Mouse (Mus musculus) forebrain, embryonic 16.5 days (tissue): ENCODE results near the gene Gnat2. TPM values are rescaled to one million over a fixed set of nuclear protein-coding genes. Genes with fewer than 3 reads are reported as not detected.

Source experiments
- ATAC-seq: fragments of 200-750 bp; cut with Nextera tagmentation; 2 replicates; pipeline ENCODE4 v1.8.0; 2017; ENCODE audit warnings: mild to moderate bottlenecking, moderate library complexity
- H3K27ac ChIP-seq: fragments of 300-500 bp; sonication (generic); 2 replicates; pipeline ENCODE4 v1.5.1; 2014; ENCODE audit warnings: low read length, control low read depth
- H3K27me3 ChIP-seq: fragments of 300-500 bp; sonication (generic); replicated peaks from 2 replicates; pipeline ENCODE4 v1.6.1; 2014; ENCODE audit warnings: low read length; ENCODE audit not compliant: control insufficient read depth, insufficient read depth
- H3K36me3 ChIP-seq: fragments of 300-500 bp; sonication (generic); 2 replicates; pipeline ENCODE4 v1.6.1; 2014; ENCODE audit not compliant: control insufficient read depth, insufficient read depth
- H3K4me1 ChIP-seq: fragments of 300-500 bp; sonication (generic); replicated peaks from 2 replicates; pipeline ENCODE4 v1.6.1; 2014; ENCODE audit warnings: low read length; ENCODE audit not compliant: control insufficient read depth, insufficient read depth
- H3K4me2 ChIP-seq: fragments of 300-500 bp; sonication (generic); 2 replicates; pipeline ENCODE4 v1.6.1; 2014; ENCODE audit warnings: mild to moderate bottlenecking, low read length, control low read depth
- H3K4me3 ChIP-seq: fragments of 300-500 bp; sonication (generic); replicated peaks from 2 replicates; pipeline ENCODE4 v1.5.1; 2014; ENCODE audit warnings: mild to moderate bottlenecking, low read length, control low read depth
- H3K9ac ChIP-seq: fragments of 300-500 bp; sonication (generic); replicated peaks from 2 replicates; pipeline ENCODE4 v1.6.1; 2014; ENCODE audit warnings: low read depth, low read length, control low read depth
- H3K9me3 ChIP-seq: fragments of 300-500 bp; sonication (generic); 2 replicates; pipeline ENCODE4 v1.6.1; 2016; ENCODE audit warnings: low read length; ENCODE audit not compliant: control insufficient read depth
- WGBS: fragments of 180-500 bp; shearing (Covaris S2); extraction: QIAGEN DNeasy Blood & Tissue Kit; methylation state at CpG from one replicate; pipeline ENCODE4 v1.1.7; 2014; 5-methylcytosine and 5-hydroxymethylcytosine counted together
- polyA plus RNA-seq: library from polyadenylated mRNA; unstranded; fragments of >200 nt; fragmentation: Nextera tagmentation; extraction: Ambion mirVana; gene quantifications from 2 replicates; pipeline ENCODE4 v1.2.1, GENCODE M21; 2015

Gnat2 gene
- polyA plus RNA-seq, 1 experiment from 2014 or later: 0.13 TPM

DNA sequence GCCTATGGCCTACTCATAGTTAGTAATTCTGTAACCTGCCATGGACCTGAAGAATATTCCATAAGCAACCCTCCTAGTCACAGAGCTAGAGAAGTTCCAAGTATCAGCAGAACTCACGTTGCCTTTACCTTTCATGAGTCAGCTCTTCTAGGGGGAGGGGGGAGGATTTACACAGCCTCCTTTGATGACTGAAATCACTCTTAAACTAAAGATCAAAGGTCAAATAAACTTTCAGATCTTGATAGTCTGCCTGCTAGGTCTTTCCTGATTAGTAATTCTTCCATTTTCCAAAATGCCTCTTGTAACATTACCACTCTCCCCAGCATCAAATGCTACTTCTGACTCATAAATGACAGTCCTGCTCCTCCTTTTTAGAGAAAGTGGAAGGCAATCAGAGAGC lies 31.5 kb downstream of the Gnat2 start:
- H3K36me3 ChIP-seq: peaks cover 9% of the 10 kb centered on the region; the same call in 1 of the 2 replicates
- no peak overlapping the region for H3K4me3 ChIP-seq
- H3K4me1 ChIP-seq: no peaks in the 10 kb centered on the region
- WGBS: 76% methylated on average over 1 of the region's 1 CpGs
- no peak for ATAC-seq
- no peak overlapping the region for H3K9ac ChIP-seq
- H3K27me3 ChIP-seq: no peaks in the 10 kb centered on the region
- H3K4me2 ChIP-seq: no peak overlapping the region
- H3K9me3 ChIP-seq: no peaks in the 10 kb centered on the region
- H3K27ac ChIP-seq: no peak overlapping the region

DNA sequence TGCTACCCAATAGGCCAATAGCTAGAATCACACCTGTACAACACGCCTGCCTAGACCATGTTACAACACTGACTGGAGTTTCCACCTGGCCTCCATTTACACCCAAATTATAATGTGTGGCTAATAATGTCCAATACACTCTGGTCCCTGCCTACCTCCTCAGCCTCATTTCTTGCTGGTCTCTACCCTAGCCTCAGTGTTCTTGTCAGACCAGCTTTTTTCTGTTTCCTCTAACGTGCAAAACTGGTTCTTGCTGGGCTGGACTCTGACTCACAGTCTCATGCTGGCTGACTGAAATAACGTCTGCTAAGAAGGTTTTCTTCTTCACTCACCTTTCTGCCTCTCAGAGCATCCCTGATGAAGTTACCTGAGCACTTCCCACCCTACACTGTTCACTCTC lies 33.7 kb downstream of the Gnat2 start:
- no peaks in the 10 kb centered on the region for H3K27me3 ChIP-seq
- 96% methylated on average over 3 of the region's 3 CpGs for WGBS
- no peaks in the 10 kb centered on the region for H3K9me3 ChIP-seq
- no peak overlapping the region for H3K4me3 ChIP-seq
- H3K9ac ChIP-seq: no peak overlapping the region
- H3K36me3 ChIP-seq: peaks cover 9% of the 10 kb centered on the region; the same call in 1 of the 2 replicates
- H3K27ac ChIP-seq: no peak overlapping the region
- no peak for ATAC-seq
- no peaks in the 10 kb centered on the region for H3K4me1 ChIP-seq
- no peak overlapping the region for H3K4me2 ChIP-seq

DNA sequence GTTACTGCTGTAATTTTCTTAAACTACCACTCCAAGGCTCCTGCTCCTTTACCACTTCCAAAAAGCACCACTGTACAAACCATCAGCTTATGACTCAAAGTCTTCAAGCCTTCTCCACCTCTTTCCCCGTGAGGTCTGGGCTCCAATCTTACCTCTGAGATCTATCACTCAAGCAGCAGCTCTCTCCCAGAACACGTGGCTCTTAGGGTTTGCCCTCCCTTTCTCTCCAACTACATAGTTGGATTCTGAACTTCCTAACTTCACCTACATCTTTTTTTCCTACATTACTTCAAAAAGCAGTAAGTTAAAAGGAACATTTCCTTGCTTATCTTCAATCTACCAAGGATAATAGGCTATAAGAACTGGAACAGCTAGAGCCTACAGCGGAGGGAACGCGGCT lies 35.9 kb downstream of the Gnat2 start:
- no peak overlapping the region for H3K4me2 ChIP-seq
- no peaks in the 10 kb centered on the region for H3K36me3 ChIP-seq
- 86% methylated on average over 5 of the region's 5 CpGs for WGBS
- no peaks in the 10 kb centered on the region for H3K9me3 ChIP-seq
- no peak for ATAC-seq
- H3K9ac ChIP-seq: no peak overlapping the region
- H3K27me3 ChIP-seq: no peaks in the 10 kb centered on the region
- H3K4me1 ChIP-seq: no peaks in the 10 kb centered on the region
- no peak overlapping the region for H3K4me3 ChIP-seq
- no peak overlapping the region for H3K27ac ChIP-seq

DNA sequence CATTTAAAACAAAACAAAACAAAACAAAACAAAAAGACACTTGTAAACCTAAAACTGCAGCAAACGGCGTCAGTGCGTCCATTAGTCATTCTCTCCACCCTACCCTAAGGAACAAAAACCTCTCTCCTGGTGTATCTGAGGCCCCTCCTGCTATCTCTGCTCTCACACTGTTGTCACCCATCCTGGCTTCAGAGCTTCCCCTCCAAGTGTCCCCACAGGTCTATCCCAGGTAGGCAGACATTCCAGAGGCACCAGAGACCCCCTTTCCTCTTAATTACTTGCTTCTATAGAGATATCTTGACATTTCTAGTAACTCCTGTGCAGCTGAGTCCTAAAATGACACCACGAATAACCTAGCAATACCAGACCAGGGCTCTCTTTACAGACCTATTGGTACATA lies 36.8 kb downstream of the Gnat2 start:
- no peak for ATAC-seq
- H3K27ac ChIP-seq: no peak overlapping the region
- WGBS: 95% methylated on average over 4 of the region's 4 CpGs
- no peaks in the 10 kb centered on the region for H3K36me3 ChIP-seq
- no peaks in the 10 kb centered on the region for H3K4me1 ChIP-seq
- H3K4me2 ChIP-seq: no peak overlapping the region
- no peak overlapping the region for H3K4me3 ChIP-seq
- H3K27me3 ChIP-seq: no peaks in the 10 kb centered on the region
- H3K9ac ChIP-seq: no peak overlapping the region
- H3K9me3 ChIP-seq: no peaks in the 10 kb centered on the region

DNA sequence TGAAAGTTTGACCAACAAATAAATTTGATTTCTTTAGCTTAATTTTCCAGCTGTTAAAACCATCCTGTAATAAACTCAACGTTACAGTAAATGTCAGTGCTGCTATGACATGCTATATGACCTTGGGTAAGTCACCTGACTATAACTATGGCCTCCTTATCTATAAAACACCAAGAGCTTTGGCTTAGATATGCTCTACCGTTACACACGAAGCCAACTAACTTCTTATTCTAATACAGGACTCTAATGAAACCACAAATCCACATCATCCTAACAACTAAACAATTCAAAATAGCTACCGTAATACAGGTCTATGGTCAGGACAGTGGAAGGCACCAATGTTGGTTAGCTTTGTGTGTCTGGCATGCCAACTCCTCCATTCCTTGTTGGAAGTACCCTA lies 37.2 kb downstream of the Gnat2 start:
- ATAC-seq: no peak
- no peaks in the 10 kb centered on the region for H3K27me3 ChIP-seq
- no peaks in the 10 kb centered on the region for H3K9me3 ChIP-seq
- 94% methylated on average over 4 of the region's 4 CpGs for WGBS
- H3K36me3 ChIP-seq: no peaks in the 10 kb centered on the region
- no peak overlapping the region for H3K4me2 ChIP-seq
- no peak overlapping the region for H3K27ac ChIP-seq
- H3K4me1 ChIP-seq: 0 out of 2 replicates have a peak, but pooled peaks cover 2% of the 10 kb centered on the region
- H3K4me3 ChIP-seq: no peak overlapping the region
- H3K9ac ChIP-seq: no peak overlapping the region

DNA sequence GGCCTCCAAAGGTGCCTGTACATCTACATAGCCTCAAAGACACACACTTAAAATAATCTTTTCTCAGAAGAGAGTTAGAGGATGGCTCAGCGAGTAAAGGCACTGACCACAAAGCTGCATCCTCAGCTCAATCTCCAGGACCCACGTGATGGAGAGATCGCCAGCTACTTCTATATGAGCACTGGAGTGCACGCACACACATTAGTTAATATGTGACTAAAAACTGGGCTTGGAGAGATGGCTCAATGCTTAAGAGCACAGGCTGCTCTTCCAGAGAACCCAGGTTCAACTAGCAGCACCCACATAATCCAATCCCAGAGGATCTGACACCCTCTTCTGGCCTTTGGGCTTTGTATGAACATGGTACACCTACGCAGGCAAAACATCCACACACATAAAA lies 38.6 kb downstream of the Gnat2 start:
- Histone ChIP-seq H3K4me1 (0 out of 2 replicates have a peak, but pooled peaks cover 2% of the 10 kb centered on the region), H3K4me3 (no peak overlapping the region), H3K27me3 (no peaks in the 10 kb centered on the region), H3K36me3 (no peaks in the 10 kb centered on the region), H3K9ac (no peak overlapping the region), H3K4me2 (no peak overlapping the region), H3K27ac (no peak overlapping the region), H3K9me3 (no peaks in the 10 kb centered on the region)
- 97% methylated on average over 5 of the region's 5 CpGs for WGBS
- ATAC-seq: no peak

DNA sequence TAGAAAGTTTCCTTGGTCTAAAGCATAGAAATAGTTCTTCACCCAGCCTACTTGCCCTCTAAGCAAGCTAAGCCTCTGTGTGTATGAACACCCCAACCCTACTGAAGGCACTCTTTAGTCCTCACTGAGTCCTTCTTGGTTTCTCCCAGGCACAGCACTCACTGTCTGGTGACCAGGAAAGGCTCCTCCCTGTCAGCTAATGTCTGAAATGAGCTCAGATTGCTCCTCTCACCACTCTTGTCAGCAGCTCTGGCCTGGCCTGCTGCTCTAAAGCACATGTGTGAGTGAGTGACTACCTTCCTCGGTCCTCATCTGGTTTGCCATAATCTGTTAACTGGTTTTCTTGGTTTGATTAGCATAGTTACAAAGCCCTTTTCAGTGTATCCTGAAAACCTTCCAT lies 39.2 kb downstream of the Gnat2 start:
- H3K4me2 ChIP-seq: no peak overlapping the region
- no peak for ATAC-seq
- no peak overlapping the region for H3K4me3 ChIP-seq
- no peak overlapping the region for H3K27ac ChIP-seq
- no peaks in the 10 kb centered on the region for H3K27me3 ChIP-seq
- no peak overlapping the region for H3K9ac ChIP-seq
- WGBS: 83% methylated on average over 1 of the region's 1 CpGs
- 0 out of 2 replicates have a peak, but pooled peaks cover 2% of the 10 kb centered on the region for H3K4me1 ChIP-seq
- H3K36me3 ChIP-seq: no peaks in the 10 kb centered on the region
- H3K9me3 ChIP-seq: no peaks in the 10 kb centered on the region

DNA sequence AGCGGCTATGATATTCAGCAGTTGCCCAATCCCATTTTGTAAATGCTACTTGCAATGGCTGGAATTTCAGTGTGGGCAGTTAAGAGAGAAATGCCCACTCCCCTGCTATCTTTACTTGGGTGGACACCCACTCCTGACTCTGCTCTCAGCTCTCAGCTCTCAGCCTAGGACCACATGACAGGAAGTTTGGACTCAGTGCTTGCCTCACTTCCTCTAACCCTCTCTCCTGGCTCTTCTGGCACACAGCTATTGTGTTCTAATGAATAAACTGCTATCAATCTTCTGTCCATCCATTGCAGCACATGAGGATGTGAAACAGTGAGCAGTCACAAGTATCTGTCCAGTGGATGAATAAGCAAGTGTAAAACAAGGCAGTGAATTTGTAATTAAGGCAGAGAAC lies 39.9 kb downstream of the Gnat2 start:
- Histone ChIP-seq H3K27ac (no peak overlapping the region), H3K36me3 (peaks cover 2% of the 10 kb centered on the region; the same call in 1 of the 2 replicates), H3K9me3 (no peaks in the 10 kb centered on the region), H3K9ac (no peak overlapping the region), H3K4me1 (0 out of 2 replicates have a peak, but pooled peaks cover 2% of the 10 kb centered on the region), H3K4me2 (no peak overlapping the region), H3K27me3 (no peaks in the 10 kb centered on the region), H3K4me3 (no peak overlapping the region)
- WGBS: 84% methylated on average over 1 of the region's 1 CpGs
- no peak for ATAC-seq

DNA sequence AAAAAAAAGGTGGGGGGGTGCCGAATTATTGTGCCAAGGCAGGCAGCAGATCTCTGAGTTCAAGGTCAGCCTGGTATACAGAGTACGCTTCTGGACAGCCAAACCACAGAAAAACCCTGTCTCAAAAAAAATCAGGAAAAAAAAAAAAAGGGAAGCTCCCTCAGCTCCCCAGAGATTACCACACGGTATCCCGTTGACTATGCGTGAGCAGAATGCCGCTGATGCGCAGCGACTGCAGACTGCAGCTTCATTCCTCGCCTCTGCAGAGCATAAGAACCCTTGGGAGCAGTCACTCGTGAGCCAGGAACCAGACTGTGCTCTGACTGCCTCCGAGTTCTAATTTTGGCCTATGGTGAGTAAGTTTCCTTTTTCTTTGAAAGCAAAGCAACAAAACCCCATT lies 42.1 kb downstream of the Gnat2 start:
- no peak overlapping the region for H3K4me2 ChIP-seq
- peak; percentile 73; the same call in 1 of the 2 replicates for ATAC-seq
- H3K9me3 ChIP-seq: no peaks in the 10 kb centered on the region
- H3K27me3 ChIP-seq: no peaks in the 10 kb centered on the region
- H3K4me1 ChIP-seq: peaks cover 7% of the 10 kb centered on the region
- H3K4me3 ChIP-seq: no peak overlapping the region
- H3K27ac ChIP-seq: no peak overlapping the region
- 71% methylated on average over 11 of the region's 11 CpGs for WGBS
- H3K9ac ChIP-seq: no peak overlapping the region
- H3K36me3 ChIP-seq: peaks cover 2% of the 10 kb centered on the region; the same call in 1 of the 2 replicates

DNA sequence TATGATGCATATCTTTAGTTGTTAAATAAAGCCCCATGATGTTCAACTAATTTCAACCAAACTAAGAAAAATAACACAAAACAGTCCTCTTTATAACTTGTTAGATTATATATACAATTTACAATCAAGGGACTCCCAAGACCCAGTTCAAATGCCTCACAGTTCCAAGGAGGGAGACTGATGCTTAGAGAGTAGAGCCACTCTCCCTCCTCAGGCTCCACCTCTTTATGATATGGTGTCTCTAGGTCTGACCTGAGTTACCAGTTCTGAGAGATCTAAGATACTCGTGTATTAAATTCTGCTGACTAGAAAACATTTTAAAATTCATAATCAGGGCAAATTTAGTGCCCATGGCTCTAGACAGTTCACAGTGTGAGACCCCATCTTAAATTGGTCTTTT lies 46.5 kb downstream of the Gnat2 start:
- Histone ChIP-seq H3K9me3 (no peaks in the 10 kb centered on the region), H3K27me3 (no peaks in the 10 kb centered on the region), H3K36me3 (peaks cover 5% of the 10 kb centered on the region), H3K4me1 (peaks cover 13% of the 10 kb centered on the region), H3K4me3 (no peak overlapping the region), H3K27ac (no peak overlapping the region), H3K4me2 (no peak overlapping the region), H3K9ac (no peak overlapping the region)
- ATAC-seq: no peak
- WGBS: 82% methylated on average over 1 of the region's 1 CpGs
